Mouse (Mus musculus) Patski (cell line): ENCODE data around the gene Got1. TPM values are rescaled to one million over a fixed set of nuclear protein-coding genes. Genes with fewer than 3 reads are reported as not detected.
A peak's percentile ranks its signal among the peaks of the same experiment; 100 is the strongest.

Experiments
- ATAC-seq: fragments of 100-300 bp; one replicate; pipeline ENCODE4 v1.8.0; 2021
- CTCF ChIA-PET: fragments of 350-600 bp; sonication (Branson Sonifier 250); formaldehyde crosslinking; loops from one replicate; lab custom pipeline; 2022; ENCODE audit warnings: inconsistent platforms; lab: Charles Lee
- POLR2A ChIA-PET: fragments of 350-600 bp; sonication (Branson Sonifier 250); formaldehyde crosslinking; loops from one replicate; lab custom pipeline; 2022; ENCODE audit warnings: antibody characterized with exemption, inconsistent platforms; lab: Charles Lee
- DNase-seq: peaks from one replicate; pipeline ENCODE4 v3.0.0-alpha.2; 2011; ENCODE audit warnings: low read depth, low spot score
- H3K27me3 ChIP-seq: fragments of 371-371 bp; one replicate; pipeline ENCODE4 v1.5.1; 2021
- CTCF ChIP-seq: fragments of 100-300 bp; IDR thresholded peaks from one replicate; pipeline ENCODE4 v1.5.1; 2021
- in situ Hi-C: fragments of 300-500 bp; cut with MboI; formaldehyde crosslinking; loops from 3 replicates; pipeline ENCODE4 v1.11.1; 2018; ENCODE audit warnings: low pct_unique_long_range_greater_than_20kb, mixed read lengths
- polyA plus RNA-seq: library from polyadenylated mRNA; unstranded; gene quantifications from one replicate; pipeline ENCODE4 v1.2.3, GENCODE M21; 2021

Got1 gene
- polyA plus RNA-seq, 1 experiment from 2014 or later, result 311 TPM

DNA sequence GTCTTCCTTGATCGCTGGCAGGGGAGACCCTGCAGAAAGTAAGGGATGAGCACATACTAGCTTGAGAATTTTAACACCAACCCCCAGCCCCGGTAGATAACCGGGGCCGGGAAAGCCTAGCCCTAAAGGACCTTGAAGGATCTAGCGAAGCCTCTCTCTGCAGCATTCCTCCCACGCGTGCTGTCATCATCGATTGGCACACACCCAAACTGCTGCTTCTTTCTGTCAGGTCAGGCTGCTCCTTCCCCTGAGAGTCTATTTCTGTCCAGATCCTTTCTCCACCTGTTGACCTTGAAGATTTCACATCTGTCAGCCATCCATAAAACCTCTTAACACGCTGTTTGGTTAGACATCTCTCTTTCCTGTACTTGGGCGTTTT is 688 bp upstream of the Got1 start:
- no peaks in the 10 kb centered on the region for H3K27me3 ChIP-seq
- CTCF ChIA-PET, result interaction anchor here (1.0 to 9.8 kb wide), 3 partner anchors 14 to 99 kb away, joined by 3 to 157 read pairs (median 5); no protein-coding TSS in a partner anchor
- POLR2A ChIA-PET, result no interaction called here
- ATAC-seq, result peak; percentile 18
- DNase-seq, result no peak
- TF ChIP-seq CTCF, result no peak
- in situ Hi-C loops, result loop anchor here (5.0 kb wide), 1 partner anchor 227 kb away; the partner anchor contains the start of genes Cox15 and Cutc

DNA sequence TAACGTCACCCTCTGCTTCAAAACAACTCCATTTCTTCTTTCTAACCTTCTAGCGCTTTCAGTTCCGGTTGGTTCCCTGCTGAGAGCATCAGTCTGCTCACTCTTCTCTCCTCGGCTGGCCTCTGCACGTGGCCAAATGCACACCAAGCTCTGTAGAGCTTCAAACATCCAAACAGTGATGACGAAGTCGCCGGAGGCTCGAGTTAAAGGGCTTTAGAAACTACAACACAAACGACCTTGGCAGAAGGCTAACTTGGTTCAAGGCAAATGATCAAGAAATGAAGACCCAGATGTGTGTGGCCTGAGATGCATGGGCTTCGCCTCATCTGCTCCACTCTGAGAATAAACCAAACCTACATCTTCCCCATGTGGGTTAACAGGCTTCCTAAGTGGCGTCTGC is 854 bp downstream of the Got1 start:
- in situ Hi-C loops, result no loop called here
- no peaks in the 10 kb centered on the region for H3K27me3 ChIP-seq
- ChIA-PET POLR2A (interaction anchor here (0.5 to 1.5 kb wide), 5 partner anchors 11 to 1353 kb away, joined by 3 to 5 read pairs (median 3); no protein-coding TSS in a partner anchor), CTCF (interaction anchor here (1.0 to 9.8 kb wide), 3 partner anchors 28 to 101 kb away, joined by 4 to 157 read pairs (median 5); no protein-coding TSS in a partner anchor)
- ATAC-seq (no peak), DNase-seq (no peak)
- no peak for TF ChIP-seq CTCF

DNA sequence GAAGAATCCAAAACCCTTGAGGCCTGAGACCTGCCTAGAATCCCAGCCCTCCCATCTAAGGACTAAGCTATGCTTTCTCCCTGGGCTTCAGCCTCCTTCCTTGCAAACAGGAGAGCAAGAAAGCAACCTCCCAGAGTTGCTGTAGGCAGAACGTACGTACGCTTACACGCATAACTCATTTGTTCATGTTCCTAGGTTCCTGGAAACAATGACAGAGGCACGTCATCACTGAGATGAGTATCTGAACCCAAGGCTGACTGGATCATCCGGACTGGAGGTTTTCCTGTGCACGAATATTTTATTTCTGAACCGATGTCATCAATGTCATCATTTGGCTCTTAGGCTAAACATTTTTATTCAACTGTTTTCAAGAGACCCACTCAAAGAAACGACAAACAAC is 2.4 kb downstream of the Got1 start:
- ChIA-PET CTCF (interaction anchor here (1.7 to 2.7 kb wide), 4 partner anchors 9 to 101 kb away, joined by 6 to 13 read pairs (median 6); no protein-coding TSS in a partner anchor), POLR2A (interaction anchor here (1.0 to 1.6 kb wide), 2 partner anchors 20 to 144 kb away, joined by 3 to 5 read pairs; no protein-coding TSS in a partner anchor)
- no peak for DNase-seq
- in situ Hi-C loops, result no loop called here
- H3K27me3 ChIP-seq, result no peaks in the 10 kb centered on the region
- no peak for ATAC-seq
- TF ChIP-seq CTCF, result no peak

DNA sequence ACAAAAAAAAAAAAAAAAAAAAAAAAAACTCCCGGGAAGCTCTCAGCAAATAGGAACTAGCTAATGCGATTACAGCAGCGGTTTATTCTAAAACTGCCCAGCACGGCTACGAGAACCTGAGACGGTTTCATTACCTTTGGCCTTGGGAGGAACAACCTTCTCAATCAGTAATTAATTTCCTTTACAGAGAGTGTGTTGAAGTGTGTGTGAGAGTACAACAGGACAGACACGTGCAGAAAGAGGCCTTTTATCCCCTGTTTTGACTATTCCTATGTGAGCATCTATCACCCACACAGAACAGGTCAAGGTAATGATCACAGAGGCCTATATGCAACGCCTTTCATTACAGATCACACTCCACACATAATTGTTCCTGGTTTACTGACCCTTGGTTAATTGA is 3.0 kb downstream of the Got1 start:
- no peak for TF ChIP-seq CTCF
- in situ Hi-C loops, result no loop called here
- ChIA-PET CTCF (interaction anchor here (1.3 to 2.7 kb wide), 7 partner anchors 9 to 103 kb away, joined by 3 to 13 read pairs (median 6); no protein-coding TSS in a partner anchor), POLR2A (interaction anchor here (1.0 to 1.6 kb wide), 3 partner anchors 8 to 145 kb away, joined by 3 to 5 read pairs (median 4); no protein-coding TSS in a partner anchor)
- no peaks in the 10 kb centered on the region for H3K27me3 ChIP-seq
- no peak for ATAC-seq
- DNase-seq, result no peak

- no peak for ATAC-seq
- in situ Hi-C loops, result no loop called here
- no peaks in the 10 kb centered on the region for H3K27me3 ChIP-seq
- TF ChIP-seq CTCF, result no peak
- ChIA-PET CTCF (interaction anchor here (1.1 to 2.7 kb wide), 6 partner anchors 9 to 104 kb away, joined by 3 to 13 read pairs (median 4); no protein-coding TSS in a partner anchor), POLR2A (interaction anchor here (0.6 to 1.0 kb wide), 2 partner anchors 7 to 146 kb away, joined by 3 to 4 read pairs; no protein-coding TSS in a partner anchor)
- DNase-seq, result no peak
Observed at GRCm38 (mm10) chr19:43520402-43520801, 4.0 kb downstream of the Got1 start.

DNA sequence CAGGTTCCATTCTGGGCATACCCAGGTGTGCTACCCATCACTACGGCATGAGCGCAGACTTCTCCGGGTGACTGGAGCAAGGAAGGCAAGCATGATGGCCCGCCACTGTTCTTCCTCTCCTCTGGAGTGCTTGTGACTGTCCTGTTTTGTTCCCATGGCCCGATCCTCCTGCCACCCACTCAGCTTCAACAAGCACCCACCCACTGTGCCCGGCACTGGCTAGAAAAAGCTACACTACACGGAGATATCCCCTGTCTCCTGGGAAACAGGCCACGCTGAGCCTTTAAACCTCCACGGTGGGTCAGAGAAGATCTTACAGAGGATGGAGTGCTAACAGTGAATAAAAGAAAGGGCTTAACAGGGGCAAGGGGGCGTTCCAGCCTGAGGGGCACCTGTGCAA is 5.2 kb downstream of the Got1 start:
- in situ Hi-C loops, result no loop called here
- no peaks in the 10 kb centered on the region for H3K27me3 ChIP-seq
- ATAC-seq, result no peak
- DNase-seq, result no peak
- ChIA-PET CTCF (no interaction called here), POLR2A (no interaction called here)
- TF ChIP-seq CTCF, result no peak

DNA sequence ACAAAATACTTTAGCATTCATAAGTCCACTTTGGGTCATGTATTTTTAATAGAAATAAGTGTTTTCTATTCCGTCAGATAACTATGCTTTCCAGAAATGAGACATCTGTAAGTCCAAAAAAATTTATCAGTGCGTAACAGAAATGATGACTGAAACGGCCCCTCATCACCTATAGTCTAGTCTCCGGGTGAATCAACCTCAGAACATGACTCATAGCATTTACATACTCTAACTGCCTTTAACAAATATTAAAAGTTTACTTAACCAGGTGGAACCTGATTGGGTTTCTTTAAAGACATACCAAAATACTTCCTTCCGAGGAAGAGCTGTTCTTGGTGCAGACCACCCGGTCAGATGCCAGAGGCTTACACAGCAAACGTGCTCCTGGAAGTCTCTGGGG is 6.1 kb downstream of the Got1 start:
- no peaks in the 10 kb centered on the region for H3K27me3 ChIP-seq
- ChIA-PET POLR2A (no interaction called here), CTCF (no interaction called here)
- no peak for ATAC-seq
- in situ Hi-C loops, result no loop called here
- no peak for TF ChIP-seq CTCF
- no peak for DNase-seq

DNA sequence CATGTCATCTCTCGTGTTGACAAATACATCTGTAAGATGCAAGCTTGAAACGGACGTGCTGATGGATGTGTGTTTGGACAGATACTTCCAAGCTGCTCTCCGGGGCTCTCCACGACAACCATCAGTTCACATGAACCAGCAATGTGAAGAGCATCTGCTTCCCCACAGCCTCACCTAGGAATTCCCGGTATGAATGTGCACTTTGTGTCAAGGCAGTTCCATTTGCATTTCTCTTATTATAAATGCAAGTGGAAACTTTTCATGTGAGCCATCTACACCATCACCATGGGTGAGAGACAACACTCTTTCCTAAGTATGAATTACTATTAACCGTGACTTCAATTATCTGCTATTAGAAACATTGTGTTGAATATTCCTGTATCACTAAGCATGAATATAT is 6.6 kb downstream of the Got1 start:
- CTCF ChIA-PET, result interaction anchor here (3.0 kb wide), 1 partner anchor 106 kb away, joined by 11 read pairs; no protein-coding TSS in a partner anchor
- no peak for TF ChIP-seq CTCF
- in situ Hi-C loops, result no loop called here
- DNase-seq (no peak), ATAC-seq (no peak)
- no peaks in the 10 kb centered on the region for H3K27me3 ChIP-seq
- POLR2A ChIA-PET, result no interaction called here

- POLR2A ChIA-PET, result no interaction called here
- in situ Hi-C loops, result no loop called here
- ATAC-seq, result no peak
- no peak for DNase-seq
- no peak for TF ChIP-seq CTCF
- no peaks in the 10 kb centered on the region for H3K27me3 ChIP-seq
- CTCF ChIA-PET, result interaction anchor here (3.0 kb wide), 1 partner anchor 106 kb away, joined by 11 read pairs; no protein-coding TSS in a partner anchor
Observed at GRCm38 (mm10) chr19:43517320-43517719, 7.1 kb downstream of the Got1 start.

- TF ChIP-seq CTCF, result no peak
- DNase-seq (no peak), ATAC-seq (no peak)
- POLR2A ChIA-PET, result no interaction called here
- CTCF ChIA-PET, result interaction anchor here (3.0 kb wide), 1 partner anchor 107 kb away, joined by 11 read pairs; no protein-coding TSS in a partner anchor
- no peaks in the 10 kb centered on the region for H3K27me3 ChIP-seq
- in situ Hi-C loops, result no loop called here
Observed at GRCm38 (mm10) chr19:43516397-43517035, 7.9 kb downstream of the Got1 start.
